Mouse (Mus musculus): ENCODE data around the gene Nrp2. TPM values are rescaled to one million over a fixed set of nuclear protein-coding genes. Genes with fewer than 3 reads are reported as not detected.

The Nrp2 gene
- polyA plus RNA-seq, 1 experiment from 2014 or later = 11.2 TPM

DNA sequence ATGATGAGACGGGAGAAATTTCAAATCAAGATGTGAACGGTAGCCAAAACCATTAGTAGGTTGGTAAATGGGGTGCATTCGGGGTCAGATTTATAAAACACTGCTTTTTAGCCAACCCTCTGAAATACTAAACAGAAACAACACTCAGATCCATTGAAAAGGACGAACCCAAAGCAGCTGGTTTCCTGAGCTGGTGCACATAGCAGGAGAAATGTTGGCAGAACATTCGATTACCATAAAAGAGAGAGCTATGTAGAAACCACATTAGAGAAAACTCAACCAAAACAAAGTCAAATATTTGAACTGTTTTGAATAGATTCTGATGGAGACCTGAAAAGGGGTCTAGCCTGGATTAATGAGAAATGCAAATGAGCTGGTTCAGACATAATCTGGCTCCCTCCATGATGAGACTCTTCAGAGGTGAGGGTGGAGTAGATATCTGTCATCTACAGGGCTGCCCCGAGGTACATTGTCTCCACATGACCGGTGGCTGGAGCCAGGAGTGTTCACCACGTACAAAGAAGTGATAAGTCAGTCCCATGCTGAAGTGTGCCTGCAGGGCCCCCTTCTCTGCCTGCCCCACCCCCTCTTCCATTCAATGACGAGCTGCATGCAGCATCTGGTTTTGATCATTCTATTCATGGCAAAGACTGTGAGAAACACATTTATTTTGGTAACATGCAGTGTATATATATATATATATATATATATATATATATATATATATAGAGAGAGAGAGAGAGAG lies 156.6 kb downstream of the Nrp2 start:
- Histone ChIP-seq H3K9me3 (ENCODE audit: low read length) (no peaks in the 10 kb centered on the region), H3K9ac (replicated peaks; ENCODE audit: low read length) (no peak overlapping the region), H3K36me3 (ENCODE audit: insufficient read depth, low read length) (no peaks in the 10 kb centered on the region), H3K4me1 (ENCODE audit: insufficient read depth, low read length) (peaks cover 9% of the 10 kb centered on the region), H3K4me3 (ENCODE audit: low read length) (no peak overlapping the region), H3K27ac (ENCODE audit: low read length) (no peak overlapping the region), H3K4me2 (replicated peaks; ENCODE audit: low read depth, low read length) (no peak overlapping the region), H3K27me3 (ENCODE audit: insufficient read depth, low read length) (no peaks in the 10 kb centered on the region)
- 71% methylated on average over 9 of the region's 9 CpGs for WGBS
- no peak for ATAC-seq (ENCODE audit: low FRiP score, low TSS enrichment)

DNA sequence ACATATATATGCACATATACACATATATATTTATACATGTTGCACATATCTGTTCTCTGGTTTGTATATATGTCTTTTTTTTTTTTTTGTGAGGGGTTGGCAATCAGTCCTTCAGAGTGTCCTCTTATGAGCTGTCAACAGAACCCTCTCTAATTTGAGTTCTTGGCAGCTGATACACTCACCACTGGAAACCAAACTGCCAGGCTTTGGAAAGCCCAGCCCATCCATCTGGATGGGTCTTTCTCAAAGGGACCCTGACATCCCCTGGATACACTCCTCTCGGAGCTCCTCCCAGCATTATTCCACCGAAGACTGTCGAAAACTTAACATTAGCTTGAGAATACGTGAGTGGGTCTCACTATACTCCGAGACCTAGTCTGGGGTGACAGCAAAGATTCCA lies 157.2 kb downstream of the Nrp2 start:
- H3K27me3 ChIP-seq (ENCODE audit: insufficient read depth, low read length) = no peaks in the 10 kb centered on the region
- H3K9ac ChIP-seq (replicated peaks; ENCODE audit: low read length) = no peak overlapping the region
- no peaks in the 10 kb centered on the region for H3K36me3 ChIP-seq (ENCODE audit: insufficient read depth, low read length)
- H3K4me3 ChIP-seq (ENCODE audit: low read length) = no peak overlapping the region
- no peaks in the 10 kb centered on the region for H3K9me3 ChIP-seq (ENCODE audit: low read length)
- ATAC-seq (ENCODE audit: low FRiP score, low TSS enrichment) = no peak
- peaks cover 9% of the 10 kb centered on the region for H3K4me1 ChIP-seq (ENCODE audit: insufficient read depth, low read length)
- WGBS = 72% methylated on average over 5 of the region's 5 CpGs
- no peak overlapping the region for H3K27ac ChIP-seq (ENCODE audit: low read length)
- no peak overlapping the region for H3K4me2 ChIP-seq (replicated peaks; ENCODE audit: low read depth, low read length)

DNA sequence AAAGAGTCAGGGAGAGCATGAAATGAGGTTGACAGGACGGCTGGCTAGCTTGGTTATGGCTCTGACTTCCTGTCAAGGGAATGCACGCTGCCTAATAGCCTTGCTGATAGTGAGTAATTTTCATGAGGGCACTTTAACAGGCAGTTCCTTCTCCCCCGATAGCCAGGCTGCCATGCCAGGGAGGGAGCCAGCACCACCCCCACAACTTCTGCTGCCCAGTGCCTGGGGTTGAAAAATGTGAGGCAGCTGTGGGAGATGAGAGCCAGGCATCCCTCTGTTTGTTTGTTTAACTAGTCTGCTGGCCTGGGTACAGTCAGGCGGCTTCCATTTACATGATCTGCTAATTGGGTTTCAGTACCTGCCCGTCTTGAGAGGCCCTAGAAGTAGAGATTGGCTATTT lies 157.7 kb downstream of the Nrp2 start:
- H3K4me1 ChIP-seq (ENCODE audit: insufficient read depth, low read length) = peaks cover 9% of the 10 kb centered on the region
- 12% methylated on average over 5 of the region's 5 CpGs for WGBS
- no peaks in the 10 kb centered on the region for H3K27me3 ChIP-seq (ENCODE audit: insufficient read depth, low read length)
- ATAC-seq (ENCODE audit: low FRiP score, low TSS enrichment) = peak; percentile 63
- no peak overlapping the region for H3K4me3 ChIP-seq (ENCODE audit: low read length)
- no peaks in the 10 kb centered on the region for H3K9me3 ChIP-seq (ENCODE audit: low read length)
- H3K36me3 ChIP-seq (ENCODE audit: insufficient read depth, low read length) = no peaks in the 10 kb centered on the region
- no peak overlapping the region for H3K9ac ChIP-seq (replicated peaks; ENCODE audit: low read length)
- no peak overlapping the region for H3K4me2 ChIP-seq (replicated peaks; ENCODE audit: low read depth, low read length)
- H3K27ac ChIP-seq (ENCODE audit: low read length) = no peak overlapping the region
